Mouse (Mus musculus): Measurements from ENCODE around the gene Aggf1.
A peak's percentile ranks its signal among the peaks of the same experiment; 100 is the strongest.

GRCm38 (mm10) chr13:95347018-95347696 is 28.0 kb downstream of the Aggf1 start:
- TF ChIP-seq CTCF (IDR thresholded peaks at IDR 0.05 in 2 of 3, conservative IDR thresholded peaks at IDR 0.05 in 1 of 3; ENCODE audit: control insufficient read depth in 1 of 3, insufficient read depth in 1 of 3, low read depth in 2 of 3, low read length in 3 of 3, poor library complexity in 1 of 3, severe bottlenecking in 1 of 3) (peak; percentile 83 to 89 (median 84)), JUND (IDR thresholded peaks at IDR 0.05; ENCODE audit: low read depth, low read length) (no peak), TAL1 (IDR thresholded peaks at IDR 0.05; ENCODE audit: low read length) (no peak), ELF1 (IDR thresholded peaks at IDR 0.05; ENCODE audit: low read depth, low read length) (no peak)
